Mouse (Mus musculus): ENCODE data around the gene Dicer1. TPM values are rescaled to one million over a fixed set of nuclear protein-coding genes. Genes with fewer than 3 reads are reported as not detected.

The Dicer1 gene
- polyA plus RNA-seq, 1 experiment from 2014 or later, result 37.2 TPM

- Histone ChIP-seq H3K27me3 (ENCODE audit: insufficient read depth, poor library complexity, severe bottlenecking) (no peaks in the 10 kb centered on the region), H3K36me3 (no peaks in the 10 kb centered on the region), H3K27ac (no peak overlapping the region), H3K4me3 (no peak overlapping the region), H3K9me3 (no peaks in the 10 kb centered on the region), H3K4me1 (0 out of 2 replicates have a peak, but pooled peaks cover 3% of the 10 kb centered on the region)
- DNase-seq (ENCODE audit: low spot score), result no peak
- WGBS, result 80% methylated on average over 9 of the region's 9 CpGs
Measured at GRCm38 (mm10) chr12:104665521-104665920, 86.2 kb downstream of the Dicer1 start.

GRCm38 (mm10) chr12:104656146-104656545 is 95.6 kb downstream of the Dicer1 start:
- Histone ChIP-seq H3K4me3 (no peak overlapping the region), H3K4me1 (peaks cover 14% of the 10 kb centered on the region; the same call in 1 of the 2 replicates), H3K27me3 (ENCODE audit: insufficient read depth, poor library complexity, severe bottlenecking) (peaks cover 4% of the 10 kb centered on the region), H3K9me3 (0 out of 2 replicates have a peak, but pooled peaks cover 4% of the 10 kb centered on the region), H3K27ac (no peak overlapping the region), H3K36me3 (no peaks in the 10 kb centered on the region)
- no peak for DNase-seq (ENCODE audit: low spot score)
- 82% methylated on average over 2 of the region's 2 CpGs for WGBS

GRCm38 (mm10) chr12:104655006-104655405 is 96.7 kb downstream of the Dicer1 start:
- H3K27ac ChIP-seq, result no peak overlapping the region
- 0 out of 2 replicates have a peak, but pooled peaks cover 4% of the 10 kb centered on the region for H3K9me3 ChIP-seq
- H3K4me3 ChIP-seq, result no peak overlapping the region
- WGBS, result 81% methylated on average over 1 of the region's 1 CpGs
- peaks cover 11% of the 10 kb centered on the region for H3K27me3 ChIP-seq (ENCODE audit: insufficient read depth, poor library complexity, severe bottlenecking)
- no peak for DNase-seq (ENCODE audit: low spot score)
- no peaks in the 10 kb centered on the region for H3K36me3 ChIP-seq
- peaks cover 17% of the 10 kb centered on the region; the same call in 1 of the 2 replicates for H3K4me1 ChIP-seq

GRCm38 (mm10) chr12:104652021-104652420 is 99.7 kb downstream of the Dicer1 start:
- H3K9me3 ChIP-seq, result 0 out of 2 replicates have a peak, but pooled peaks cover 4% of the 10 kb centered on the region
- peaks cover 20% of the 10 kb centered on the region for H3K27me3 ChIP-seq (ENCODE audit: insufficient read depth, poor library complexity, severe bottlenecking)
- DNase-seq (ENCODE audit: low spot score), result no peak
- peaks cover 17% of the 10 kb centered on the region; the same call in 1 of the 2 replicates for H3K4me1 ChIP-seq
- H3K27ac ChIP-seq, result no peak overlapping the region
- H3K4me3 ChIP-seq, result no peak overlapping the region
- 30% methylated on average over 6 of the region's 6 CpGs for WGBS
- no peaks in the 10 kb centered on the region for H3K36me3 ChIP-seq

GRCm38 (mm10) chr12:104651269-104651668 is 100.5 kb downstream of the Dicer1 start:
- WGBS, result 57% methylated on average over 6 of the region's 6 CpGs
- Histone ChIP-seq H3K36me3 (no peaks in the 10 kb centered on the region), H3K27me3 (ENCODE audit: insufficient read depth, poor library complexity, severe bottlenecking) (peaks cover 20% of the 10 kb centered on the region), H3K4me1 (peaks cover 17% of the 10 kb centered on the region; the same call in 1 of the 2 replicates), H3K4me3 (no peak overlapping the region), H3K27ac (no peak overlapping the region), H3K9me3 (0 out of 2 replicates have a peak, but pooled peaks cover 4% of the 10 kb centered on the region)
- DNase-seq (ENCODE audit: low spot score), result no peak

GRCm38 (mm10) chr12:104650510-104651260 is 101.1 kb downstream of the Dicer1 start:
- no peaks in the 10 kb centered on the region for H3K9me3 ChIP-seq
- WGBS, result 74% methylated on average over 14 of the region's 14 CpGs
- H3K4me1 ChIP-seq, result peaks cover 17% of the 10 kb centered on the region; the same call in 1 of the 2 replicates
- no peak overlapping the region for H3K27ac ChIP-seq
- no peaks in the 10 kb centered on the region for H3K36me3 ChIP-seq
- no peak overlapping the region for H3K4me3 ChIP-seq
- H3K27me3 ChIP-seq (ENCODE audit: insufficient read depth, poor library complexity, severe bottlenecking), result peaks cover 20% of the 10 kb centered on the region
- no peak for DNase-seq (ENCODE audit: low spot score)

- no peaks in the 10 kb centered on the region for H3K9me3 ChIP-seq
- H3K4me1 ChIP-seq, result peaks cover 17% of the 10 kb centered on the region; the same call in 1 of the 2 replicates
- WGBS, result 87% methylated on average over 6 of the region's 6 CpGs
- no peak overlapping the region for H3K4me3 ChIP-seq
- no peak for DNase-seq (ENCODE audit: low spot score)
- no peak overlapping the region for H3K27ac ChIP-seq
- H3K36me3 ChIP-seq, result no peaks in the 10 kb centered on the region
- peaks cover 35% of the 10 kb centered on the region for H3K27me3 ChIP-seq (ENCODE audit: insufficient read depth, poor library complexity, severe bottlenecking)
Measured at GRCm38 (mm10) chr12:104648366-104648765, 103.4 kb downstream of the Dicer1 start.

GRCm38 (mm10) chr12:104642337-104642736 is 109.4 kb downstream of the Dicer1 start:
- Histone ChIP-seq H3K27ac (no peak overlapping the region), H3K27me3 (ENCODE audit: insufficient read depth, poor library complexity, severe bottlenecking) (peaks cover 47% of the 10 kb centered on the region), H3K36me3 (no peaks in the 10 kb centered on the region), H3K9me3 (no peaks in the 10 kb centered on the region), H3K4me1 (peaks cover 11% of the 10 kb centered on the region), H3K4me3 (no peak overlapping the region)
- WGBS, result 68% methylated on average over 7 of the region's 7 CpGs
- no peak for DNase-seq (ENCODE audit: low spot score)

- Histone ChIP-seq H3K9me3 (no peaks in the 10 kb centered on the region), H3K36me3 (no peaks in the 10 kb centered on the region), H3K27me3 (ENCODE audit: insufficient read depth, poor library complexity, severe bottlenecking) (peaks cover 58% of the 10 kb centered on the region), H3K4me3 (no peak overlapping the region), H3K4me1 (peaks cover 15% of the 10 kb centered on the region), H3K27ac (no peak overlapping the region)
- DNase-seq (ENCODE audit: low spot score), result no peak
- WGBS, result 95% methylated on average over 1 of the region's 1 CpGs
Measured at GRCm38 (mm10) chr12:104640934-104641333, 110.8 kb downstream of the Dicer1 start.

- peaks cover 15% of the 10 kb centered on the region for H3K4me1 ChIP-seq
- no peak overlapping the region for H3K27ac ChIP-seq
- H3K4me3 ChIP-seq, result peak overlapping the region; percentile 40
- 33% methylated on average over 8 of the region's 8 CpGs for WGBS
- no peaks in the 10 kb centered on the region for H3K36me3 ChIP-seq
- H3K9me3 ChIP-seq, result no peaks in the 10 kb centered on the region
- no peak for DNase-seq (ENCODE audit: low spot score)
- peaks cover 53% of the 10 kb centered on the region for H3K27me3 ChIP-seq (ENCODE audit: insufficient read depth, poor library complexity, severe bottlenecking)
Measured at GRCm38 (mm10) chr12:104638156-104638555, 113.6 kb downstream of the Dicer1 start.

Other genes with a start within 250 kb of the Dicer1 start
- 1.1 and 2.1 TPM in 2 replicates for gene Clmn, start 113.1 kb upstream of the Dicer1 start, polyA plus RNA-seq (2016; fragmentation: Nextera tagmentation; extraction: Ambion mirVana)